21 mouse cellular contexts compared by ENCODE assay signal in genomic region chr15:100306201-100306600, GRCm38 (mm10). TPM values are rescaled to one million over a fixed set of nuclear protein-coding genes. Genes with fewer than 3 reads are reported as not detected.
DNase-seq lines count a peak whose midpoint lies in the region; ATAC-seq and TF ChIP-seq lines count a peak whose summit lies in the region.
"Had no signal": no experiment of that assay in that cellular context is flagged by ENCODE, and none has a peak within 500 bp of the region (broad histone marks: within the 10 kb centered on the region; RNA-seq: fewer than 3 reads in every experiment).

No protein-coding gene starts in this region.

- 0 out of 2 replicates have a peak overlapping the region, but pooled peaks have one; percentile 2 for H3K4me3 ChIP-seq in hindbrain, embryonic 10.5 days
- no peak overlapping the region for H3K4me3 ChIP-seq in hindbrain, postnatal 0 days (ENCODE audit: low read length)
- no peak overlapping the region for H3K4me3 ChIP-seq in lung, embryonic 15.5 days
- peak overlapping the region; percentile 7; the same call in 1 of the 2 replicates for H3K4me3 ChIP-seq in liver, embryonic 11.5 days (ENCODE audit: low read depth, low read length)
- H3K4me3 ChIP-seq in thymus, adult 2 months (ENCODE audit: control insufficient read depth, insufficient read depth, low read length), result no peak overlapping the region

- H3K9ac ChIP-seq in hindbrain, postnatal 0 days (replicated peaks; ENCODE audit: low read length), result no peak overlapping the region
- H3K9ac ChIP-seq in lung, embryonic 15.5 days, result no peak overlapping the region
- H3K9ac ChIP-seq in liver, embryonic 11.5 days (ENCODE audit: low read depth, low read length), result no peak overlapping the region
- H3K9ac ChIP-seq: midbrain, embryonic 12.5 days had no signal

- 84% methylated on average over 2 of the region's 2 CpGs for WGBS in hindbrain, embryonic 10.5 days
- WGBS in hindbrain, postnatal 0 days, result 85% methylated on average over 2 of the region's 2 CpGs
- WGBS in lung, embryonic 15.5 days, result 67% methylated on average over 2 of the region's 2 CpGs
- WGBS in liver, embryonic 11.5 days, result 69% methylated on average over 2 of the region's 2 CpGs
- 49% methylated on average over 2 of the region's 2 CpGs for WGBS in thymus, adult 2 months

- peaks cover 32% of the 10 kb centered on the region for H3K4me1 ChIP-seq in hindbrain, embryonic 10.5 days (replicated peaks)
- no peaks in the 10 kb centered on the region for H3K4me1 ChIP-seq in hindbrain, postnatal 0 days (ENCODE audit: insufficient read depth, low read length)
- peaks cover 15% of the 10 kb centered on the region for H3K4me1 ChIP-seq in lung, embryonic 15.5 days
- peaks cover 17% of the 10 kb centered on the region for H3K4me1 ChIP-seq in liver, embryonic 11.5 days (replicated peaks; ENCODE audit: control insufficient read depth, insufficient read depth, low read length)
- peaks cover 2% of the 10 kb centered on the region; the same call in 1 of the 2 replicates for H3K4me1 ChIP-seq in thymus, adult 2 months (replicated peaks; ENCODE audit: control insufficient read depth, insufficient read depth, low read length)

- TF ChIP-seq CTCF in hindbrain, postnatal 0 days (IDR thresholded peaks at IDR 0.05; ENCODE audit: low read depth), result no peak
- TF ChIP-seq CTCF in thymus, adult 2 months (IDR thresholded peaks at IDR 0.05; ENCODE audit: borderline replicate concordance, control insufficient read depth, extremely low read depth, insufficient read depth, low read length, poor library complexity), result no peak

- no peak for DNase-seq in hindbrain, embryonic 10.5 days (ENCODE audit: low spot score)
- no peak for DNase-seq in hindbrain, postnatal 0 days (ENCODE audit: low spot score)
- DNase-seq in lung, postnatal 36 days, result no peak
- DNase-seq in liver, embryonic 11.5 days (ENCODE audit: low spot score), result no peak
- DNase-seq in thymus, adult 2 months, result no peak
- no peak for DNase-seq in embryo, embryonic 9.5 days (ENCODE audit: extremely low spot score)
- DNase-seq: cerebellum, postnatal 10 days; kidney, postnatal 10 days; layer of hippocampus, adult 9-11 months; right cerebral cortex, postnatal 4 days had no signal

- H3K36me3 ChIP-seq in hindbrain, embryonic 10.5 days, result no peaks in the 10 kb centered on the region
- H3K36me3 ChIP-seq in hindbrain, postnatal 0 days (ENCODE audit: insufficient read depth, low read length), result no peaks in the 10 kb centered on the region
- no peaks in the 10 kb centered on the region for H3K36me3 ChIP-seq in lung, embryonic 15.5 days
- no peaks in the 10 kb centered on the region for H3K36me3 ChIP-seq in liver, embryonic 11.5 days (ENCODE audit: control insufficient read depth, insufficient read depth, low read length)
- no peaks in the 10 kb centered on the region for H3K36me3 ChIP-seq in thymus, adult 2 months (ENCODE audit: control insufficient read depth, insufficient read depth, low read length)
- H3K36me3 ChIP-seq: midbrain, embryonic 12.5 days had no signal

- no peaks in the 10 kb centered on the region for H3K9me3 ChIP-seq in hindbrain, embryonic 10.5 days
- H3K9me3 ChIP-seq in hindbrain, postnatal 0 days (ENCODE audit: low read length), result no peaks in the 10 kb centered on the region
- no peaks in the 10 kb centered on the region for H3K9me3 ChIP-seq in lung, embryonic 15.5 days
- H3K9me3 ChIP-seq in liver, embryonic 11.5 days (ENCODE audit: control insufficient read depth, low read length), result no peaks in the 10 kb centered on the region
- H3K9me3 ChIP-seq: midbrain, embryonic 12.5 days had no signal

- ATAC-seq in hindbrain, postnatal 0 days, result no peak
- no peak for ATAC-seq in lung, embryonic 15.5 days (ENCODE audit: borderline replicate concordance, extremely low read depth, low FRiP score, low TSS enrichment)
- ATAC-seq in liver, embryonic 11.5 days (replicated peaks; ENCODE audit: low FRiP score), result no peak
- ATAC-seq: forebrain, embryonic 14.5 days had no signal

- H3K27me3 ChIP-seq in hindbrain, embryonic 10.5 days (ENCODE audit: insufficient read depth, poor library complexity, severe bottlenecking), result no peaks in the 10 kb centered on the region
- H3K27me3 ChIP-seq in hindbrain, postnatal 0 days (ENCODE audit: insufficient read depth, low read length), result no peaks in the 10 kb centered on the region
- H3K27me3 ChIP-seq in lung, embryonic 15.5 days, result no peaks in the 10 kb centered on the region
- no peaks in the 10 kb centered on the region for H3K27me3 ChIP-seq in liver, embryonic 11.5 days (replicated peaks; ENCODE audit: control insufficient read depth, insufficient read depth, low read length)
- no peaks in the 10 kb centered on the region for H3K27me3 ChIP-seq in thymus, adult 2 months (ENCODE audit: control insufficient read depth, insufficient read depth, low read length)
- H3K27me3 ChIP-seq: midbrain, embryonic 12.5 days had no signal

- no peak overlapping the region for H3K4me2 ChIP-seq in hindbrain, postnatal 0 days (ENCODE audit: low read depth, low read length)
- peak overlapping the region; percentile 79; the same call in 1 of the 2 replicates for H3K4me2 ChIP-seq in lung, embryonic 15.5 days
- no peak overlapping the region; the same call in 1 of the 2 replicates for H3K4me2 ChIP-seq in liver, embryonic 11.5 days

- TF ChIP-seq POLR2A in thymus, adult 2 months (IDR thresholded peaks at IDR 0.05; ENCODE audit: control insufficient read depth, extremely low read depth, insufficient read depth, low read length, poor library complexity), result no peak

- no peak overlapping the region for H3K27ac ChIP-seq in hindbrain, embryonic 10.5 days
- no peak overlapping the region for H3K27ac ChIP-seq in hindbrain, postnatal 0 days
- no peak overlapping the region for H3K27ac ChIP-seq in lung, embryonic 15.5 days
- no peak overlapping the region for H3K27ac ChIP-seq in liver, embryonic 11.5 days (ENCODE audit: low read depth, low read length)
- H3K27ac ChIP-seq in thymus, adult 2 months (ENCODE audit: control insufficient read depth, insufficient read depth, low read length), result no peak overlapping the region
- H3K27ac ChIP-seq: midbrain, embryonic 12.5 days had no signal

RNA-seq across cellular contexts. Expression of gene Mettl7a1, which starts 2.3 kb away (rescaled TPM):
- polyA plus RNA-seq in hindbrain, embryonic 10.5 days (2016; fragmentation: Nextera tagmentation; extraction: Ambion mirVana), result 3.8 and 5.5 TPM in 2 replicates
- 4.9 and 9.3 TPM in 2 replicates for total RNA-seq in hindbrain, postnatal 0 days (2014; rRNA removed)
- 1.8 and 2.6 TPM in 2 replicates for polyA plus RNA-seq in hindbrain, postnatal 0 days (2015; fragmentation: Nextera tagmentation; extraction: Ambion mirVana)
- 7.8 and 9.4 TPM in 2 replicates for polyA plus RNA-seq in lung, embryonic 15.5 days (2015; fragmentation: Nextera tagmentation; extraction: Ambion mirVana)
- 4.4 and 5.7 TPM in 2 replicates for polyA plus RNA-seq in liver, embryonic 11.5 days (2014; fragmentation: Nextera tagmentation; extraction: Ambion mirVana)
- polyA plus RNA-seq in thymus, adult 2 months (2012; rRNA removed), result 18.9 TPM in 2 replicates

RNA-seq across cellular contexts. Expression of gene Tmprss12, which starts 25.6 kb away (rescaled TPM):
- polyA plus RNA-seq in hindbrain, embryonic 10.5 days (2016; fragmentation: Nextera tagmentation; extraction: Ambion mirVana), result not detected in 2 replicates
- total RNA-seq in hindbrain, postnatal 0 days (2014; rRNA removed), result not detected in 2 replicates
- not detected in 2 replicates for polyA plus RNA-seq in hindbrain, postnatal 0 days (2015; fragmentation: Nextera tagmentation; extraction: Ambion mirVana)
- not detected in 2 replicates for polyA plus RNA-seq in lung, embryonic 15.5 days (2015; fragmentation: Nextera tagmentation; extraction: Ambion mirVana)
- polyA plus RNA-seq in liver, embryonic 11.5 days (2014; fragmentation: Nextera tagmentation; extraction: Ambion mirVana), result not detected in 2 replicates
- polyA plus RNA-seq in thymus, adult 2 months (2012; rRNA removed), result not detected in 2 replicates
- total RNA-seq: adrenal gland, postnatal 4 days; gastrocnemius, postnatal 4 days; left cerebral cortex, postnatal 14 days had no signal
- polyA plus RNA-seq: forebrain, embryonic 14.5 days; heart, embryonic 16.5 days; hindbrain, embryonic 11.5 days; intestine, embryonic 14.5 days; limb, embryonic 14.5 days; midbrain, embryonic 12.5 days; neural tube, embryonic 14.5 days had no signal

RNA-seq across cellular contexts. Expression of gene Mettl7a3, which starts 28.5 kb away (rescaled TPM):
- not detected in 2 replicates for polyA plus RNA-seq in hindbrain, embryonic 10.5 days (2016; fragmentation: Nextera tagmentation; extraction: Ambion mirVana)
- total RNA-seq in hindbrain, postnatal 0 days (2014; rRNA removed), result 0.36 and 1.2 TPM in 2 replicates
- 0.10 and 0.25 TPM in 2 replicates for polyA plus RNA-seq in hindbrain, postnatal 0 days (2015; fragmentation: Nextera tagmentation; extraction: Ambion mirVana)
- polyA plus RNA-seq in lung, embryonic 15.5 days (2015; fragmentation: Nextera tagmentation; extraction: Ambion mirVana), result not detected in 2 replicates
- not detected in 2 replicates for polyA plus RNA-seq in liver, embryonic 11.5 days (2014; fragmentation: Nextera tagmentation; extraction: Ambion mirVana)
- 0.05 TPM in 1 of 2 replicates, not detected in the other for polyA plus RNA-seq in thymus, adult 2 months (2012; rRNA removed)
- polyA plus RNA-seq: forebrain, embryonic 14.5 days; heart, embryonic 16.5 days; intestine, embryonic 14.5 days; midbrain, embryonic 12.5 days had no signal

RNA-seq across cellular contexts. Expression of gene Methig1, which starts 46.7 kb away (rescaled TPM):
- 0.21 TPM in 1 of 2 replicates, not detected in the other for polyA plus RNA-seq in hindbrain, embryonic 10.5 days (2016; fragmentation: Nextera tagmentation; extraction: Ambion mirVana)
- total RNA-seq in hindbrain, postnatal 0 days (2014; rRNA removed), result 0.31 and 1.3 TPM in 2 replicates
- polyA plus RNA-seq in hindbrain, postnatal 0 days (2015; fragmentation: Nextera tagmentation; extraction: Ambion mirVana), result not detected in 2 replicates
- 0.10 TPM in 1 of 2 replicates, not detected in the other for polyA plus RNA-seq in lung, embryonic 15.5 days (2015; fragmentation: Nextera tagmentation; extraction: Ambion mirVana)
- not detected in 2 replicates for polyA plus RNA-seq in liver, embryonic 11.5 days (2014; fragmentation: Nextera tagmentation; extraction: Ambion mirVana)
- not detected in 2 replicates for polyA plus RNA-seq in thymus, adult 2 months (2012; rRNA removed)
- total RNA-seq: gastrocnemius, postnatal 4 days; left cerebral cortex, postnatal 14 days had no signal
- polyA plus RNA-seq: forebrain, embryonic 14.5 days; heart, embryonic 16.5 days; intestine, embryonic 14.5 days; limb, embryonic 14.5 days; midbrain, embryonic 12.5 days had no signal

RNA-seq across cellular contexts. Expression of gene Mettl7a2, which starts 46.8 kb away (rescaled TPM):
- polyA plus RNA-seq in hindbrain, embryonic 10.5 days (2016; fragmentation: Nextera tagmentation; extraction: Ambion mirVana), result not detected in 2 replicates
- not detected in 2 replicates for total RNA-seq in hindbrain, postnatal 0 days (2014; rRNA removed)
- polyA plus RNA-seq in hindbrain, postnatal 0 days (2015; fragmentation: Nextera tagmentation; extraction: Ambion mirVana), result not detected in 2 replicates
- polyA plus RNA-seq in lung, embryonic 15.5 days (2015; fragmentation: Nextera tagmentation; extraction: Ambion mirVana), result not detected in 2 replicates
- not detected in 2 replicates for polyA plus RNA-seq in liver, embryonic 11.5 days (2014; fragmentation: Nextera tagmentation; extraction: Ambion mirVana)
- not detected in 2 replicates for polyA plus RNA-seq in thymus, adult 2 months (2012; rRNA removed)
- polyA plus RNA-seq: forebrain, embryonic 14.5 days; heart, embryonic 16.5 days; hindbrain, embryonic 11.5 days; intestine, embryonic 14.5 days; midbrain, embryonic 12.5 days; neural tube, embryonic 14.5 days had no signal

Comparison
In these comparisons a context has a peak if more than half of its experiments do, and no peak if none do; other contexts are left out.
1. H3K4me3 ChIP-seq: peak in hindbrain, embryonic 10.5 days (single experiment) and liver, embryonic 11.5 days (single experiment); none in hindbrain, postnatal 0 days (single experiment), lung, embryonic 15.5 days (single experiment) and thymus, adult 2 months (single experiment).